Mouse (Mus musculus) kidney, adult 2 months (tissue): Measurements from ENCODE around the gene Scn5a.

Source experiments
- CTCF ChIP-seq: fragments of 200-500 bp; conservative IDR thresholded peaks from 2 replicates; pipeline ENCODE4 v1.5.1; 2011; ENCODE audit warnings: low read depth, mild to moderate bottlenecking, control low read depth, low read length, moderate library complexity, mixed read lengths; ENCODE audit not compliant: insufficient read depth, insufficient read length
- POLR2A ChIP-seq: fragments of 200-500 bp; IDR thresholded peaks from one replicate; pipeline ENCODE4 v1.6.1; 2011; ENCODE audit warnings: low read depth, low read length, control low read depth

DNA sequence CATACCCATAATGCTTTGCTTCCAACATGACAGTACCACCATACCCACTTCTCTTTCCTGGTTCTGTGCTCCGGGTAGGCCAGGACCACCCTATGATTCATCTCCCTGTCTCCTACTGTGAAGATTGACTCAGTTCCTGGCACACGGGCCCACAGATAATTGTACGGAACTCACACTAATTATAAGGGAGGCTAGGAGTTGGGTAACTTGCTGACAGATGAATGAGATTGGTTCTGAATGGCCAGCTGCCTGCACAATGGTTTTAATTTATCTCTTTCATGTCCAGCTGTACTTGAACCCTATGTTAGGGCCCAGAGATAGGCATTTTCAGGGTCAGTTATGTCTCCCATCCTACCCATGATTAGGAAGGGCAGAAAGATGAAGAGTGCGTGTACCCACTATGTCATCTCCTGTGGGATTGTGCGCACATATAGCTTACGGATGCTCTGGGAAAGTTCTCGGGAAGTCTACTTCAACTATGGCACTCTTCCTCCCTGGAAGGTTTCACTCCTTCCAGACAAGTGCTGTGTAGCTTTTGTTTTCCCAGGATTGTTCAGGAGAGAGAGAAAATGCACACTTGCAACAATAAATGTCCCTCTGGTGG is 31.8 kb upstream of the Scn5a start:
- TF ChIP-seq POLR2A, result no peak
- no peak for TF ChIP-seq CTCF
